Mouse (Mus musculus): ENCODE data around the gene H2-Ke6. TPM values are rescaled to one million over a fixed set of nuclear protein-coding genes. Genes with fewer than 3 reads are reported as not detected.
A peak's percentile ranks its signal among the peaks of the same experiment; 100 is the strongest.

H2-Ke6 gene
- polyA plus RNA-seq, 1 experiment from 2014 or later, result 37.6 TPM

DNA sequence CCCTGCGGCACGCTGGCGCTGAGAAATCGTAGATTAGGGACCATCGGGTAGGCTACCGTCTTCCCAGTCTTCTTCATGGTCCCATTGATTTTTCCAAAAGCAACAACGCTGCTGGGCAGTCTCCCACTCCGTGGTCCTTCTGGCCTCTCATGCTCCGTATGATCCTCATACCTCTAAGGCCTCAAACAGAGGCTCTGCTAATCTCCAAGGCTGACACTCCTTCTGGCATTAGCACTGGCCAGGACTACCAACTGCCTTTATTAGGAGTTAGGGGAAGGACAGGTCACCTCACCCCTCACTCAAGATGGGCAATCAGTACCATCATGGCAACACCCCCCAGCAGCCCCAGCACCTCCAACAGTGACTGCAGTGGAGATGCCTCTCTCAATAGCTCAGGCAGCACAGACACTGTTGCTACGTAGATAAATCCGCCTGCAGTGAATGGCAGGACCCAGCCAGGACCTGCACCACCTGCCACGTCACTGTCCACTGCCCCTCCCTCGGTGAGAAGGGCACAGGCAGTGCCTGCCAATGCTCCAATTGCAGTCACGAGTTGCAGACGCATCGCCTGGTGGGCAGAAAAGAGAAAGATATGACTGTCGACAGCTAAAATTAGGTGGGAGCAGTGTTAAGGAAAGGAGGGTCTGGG lies 765 bp upstream of the H2-Ke6 start:
- Histone ChIP-seq H3K36me3 (ENCODE audit: control insufficient read depth, insufficient read depth, low read length) (peaks cover 17% of the 10 kb centered on the region), H3K9ac (ENCODE audit: low read length) (no peak overlapping the region), H3K4me1 (replicated peaks; ENCODE audit: control insufficient read depth, insufficient read depth) (peaks cover 7% of the 10 kb centered on the region), H3K27ac (replicated peaks) (no peak overlapping the region), H3K4me3 (ENCODE audit: low read depth, low read length) (no peak overlapping the region), H3K9me3 (ENCODE audit: control insufficient read depth, low read length) (no peaks in the 10 kb centered on the region), H3K4me2 (replicated peaks; ENCODE audit: low read depth) (no peak overlapping the region; the same call in 1 of the 2 replicates), H3K27me3 (ENCODE audit: control insufficient read depth, insufficient read depth, low read length) (no peaks in the 10 kb centered on the region)
- 72% methylated on average over 17 of the region's 17 CpGs for WGBS
- DNase-seq (ENCODE audit: low spot score) (no peak), ATAC-seq (ENCODE audit: low FRiP score, low TSS enrichment) (no peak)
- no peak for TF ChIP-seq CTCF (IDR thresholded peaks at IDR 0.05; ENCODE audit: low read depth)
- TF ChIP-seq EP300 (optimal IDR thresholded peaks at IDR 0.05), result no peak

DNA sequence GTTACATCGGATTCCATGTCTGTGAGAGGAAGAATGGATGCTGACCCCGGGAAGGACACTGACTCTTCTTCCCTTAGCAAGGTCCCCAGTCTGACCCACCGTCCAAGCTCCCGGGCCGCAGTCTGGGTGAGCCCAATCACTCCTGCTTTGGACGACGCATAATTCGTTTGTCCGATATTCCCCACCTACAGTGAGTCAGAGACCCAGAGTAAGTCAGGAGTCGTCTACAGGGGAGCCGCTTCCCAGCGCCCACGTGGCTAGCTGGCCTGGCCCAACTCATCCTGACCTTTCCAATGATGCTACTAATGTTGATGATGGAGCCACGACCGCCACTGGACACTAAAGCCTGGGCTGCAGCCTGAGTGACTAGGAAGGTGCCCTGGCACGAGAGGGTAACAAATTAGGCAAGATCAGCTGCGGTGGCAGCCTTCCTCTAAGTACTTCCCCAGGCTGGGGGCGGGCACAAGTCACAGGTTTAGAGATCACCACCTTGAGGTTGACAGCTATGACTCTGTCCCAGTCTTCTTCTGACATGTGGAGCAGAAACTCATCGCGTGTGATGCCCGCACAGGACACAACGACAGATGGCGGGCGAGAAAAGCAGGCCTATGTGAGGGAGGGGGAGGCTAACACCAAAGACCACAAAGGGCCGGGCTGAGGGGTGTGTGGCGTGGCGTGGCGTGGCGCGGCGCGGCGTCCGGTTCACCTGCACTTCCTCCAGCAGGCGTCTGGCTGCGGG lies 774 bp downstream of the H2-Ke6 start:
- H3K27ac ChIP-seq (replicated peaks), result peak overlapping the region; percentile 71
- DNase-seq (ENCODE audit: low spot score) (peak; percentile 30), ATAC-seq (ENCODE audit: low FRiP score, low TSS enrichment) (no peak)
- no peaks in the 10 kb centered on the region for H3K27me3 ChIP-seq (ENCODE audit: control insufficient read depth, insufficient read depth, low read length)
- H3K9me3 ChIP-seq (ENCODE audit: control insufficient read depth, low read length), result no peaks in the 10 kb centered on the region
- peak overlapping the region; percentile 92 for H3K4me2 ChIP-seq (replicated peaks; ENCODE audit: low read depth)
- peaks cover 7% of the 10 kb centered on the region for H3K4me1 ChIP-seq (replicated peaks; ENCODE audit: control insufficient read depth, insufficient read depth)
- no peak for TF ChIP-seq EP300 (optimal IDR thresholded peaks at IDR 0.05)
- H3K36me3 ChIP-seq (ENCODE audit: control insufficient read depth, insufficient read depth, low read length), result peaks cover 19% of the 10 kb centered on the region
- H3K9ac ChIP-seq (ENCODE audit: low read length), result peak overlapping the region; percentile 64
- H3K4me3 ChIP-seq (ENCODE audit: low read depth, low read length), result peak overlapping the region; percentile 64
- 14% methylated on average over 36 of the region's 36 CpGs for WGBS

DNA sequence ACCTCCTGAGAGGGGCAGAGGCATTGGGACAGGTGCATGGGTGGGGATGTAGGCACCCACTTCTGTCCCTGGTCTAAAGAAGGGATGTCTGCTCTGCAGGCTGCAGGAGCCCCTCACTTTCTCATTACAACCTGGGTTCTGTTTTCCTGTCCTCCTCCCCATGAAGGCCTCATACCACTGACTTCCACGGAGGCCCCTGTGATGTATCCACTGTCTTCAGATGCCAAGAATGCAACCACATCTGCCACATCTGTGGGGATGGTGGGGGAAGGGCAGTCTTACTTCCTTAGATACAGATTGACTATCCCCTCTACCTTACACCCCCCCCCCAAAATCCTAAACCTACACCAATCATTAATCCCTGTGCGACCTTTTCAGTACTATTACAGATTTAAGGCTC lies 1.6 kb downstream of the H2-Ke6 start:
- WGBS, result 57% methylated on average over 2 of the region's 2 CpGs
- Histone ChIP-seq H3K27me3 (ENCODE audit: control insufficient read depth, insufficient read depth, low read length) (no peaks in the 10 kb centered on the region), H3K36me3 (ENCODE audit: control insufficient read depth, insufficient read depth, low read length) (peaks cover 19% of the 10 kb centered on the region), H3K27ac (replicated peaks) (no peak overlapping the region), H3K9ac (ENCODE audit: low read length) (no peak overlapping the region; the same call in 1 of the 2 replicates), H3K9me3 (ENCODE audit: control insufficient read depth, low read length) (no peaks in the 10 kb centered on the region), H3K4me2 (replicated peaks; ENCODE audit: low read depth) (no peak overlapping the region), H3K4me3 (ENCODE audit: low read depth, low read length) (no peak overlapping the region), H3K4me1 (replicated peaks; ENCODE audit: control insufficient read depth, insufficient read depth) (peaks cover 7% of the 10 kb centered on the region)
- TF ChIP-seq EP300 (optimal IDR thresholded peaks at IDR 0.05) (no peak), CTCF (IDR thresholded peaks at IDR 0.05; ENCODE audit: low read depth) (no peak)
- DNase-seq (ENCODE audit: low spot score) (no peak), ATAC-seq (ENCODE audit: low FRiP score, low TSS enrichment) (no peak)

DNA sequence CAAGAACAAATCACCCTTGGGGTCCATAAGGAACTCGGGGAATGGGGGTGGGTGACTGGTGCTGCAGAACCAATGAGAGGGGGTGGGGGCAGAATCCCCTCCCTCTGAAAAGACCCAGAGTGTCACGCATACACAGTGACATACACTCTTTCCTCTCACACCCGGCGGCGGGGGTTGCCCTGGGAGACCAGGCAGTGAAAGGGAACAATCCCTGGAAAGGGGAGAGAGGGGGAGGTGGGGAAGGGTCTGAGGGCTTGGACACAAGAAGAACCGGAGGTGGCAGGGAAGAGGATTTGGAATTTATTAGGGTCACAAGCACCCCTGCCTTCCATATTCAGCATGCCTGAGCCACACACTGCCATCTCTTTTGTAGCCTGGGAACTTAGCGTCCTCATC lies 2.1 kb downstream of the H2-Ke6 start:
- ATAC-seq (ENCODE audit: low FRiP score, low TSS enrichment) (no peak), DNase-seq (ENCODE audit: low spot score) (no peak)
- Histone ChIP-seq H3K4me3 (ENCODE audit: low read depth, low read length) (no peak overlapping the region), H3K4me1 (replicated peaks; ENCODE audit: control insufficient read depth, insufficient read depth) (peaks cover 7% of the 10 kb centered on the region), H3K9me3 (ENCODE audit: control insufficient read depth, low read length) (no peaks in the 10 kb centered on the region), H3K27ac (replicated peaks) (no peak overlapping the region), H3K36me3 (ENCODE audit: control insufficient read depth, insufficient read depth, low read length) (peaks cover 19% of the 10 kb centered on the region), H3K4me2 (replicated peaks; ENCODE audit: low read depth) (peak overlapping the region; percentile 72), H3K27me3 (ENCODE audit: control insufficient read depth, insufficient read depth, low read length) (no peaks in the 10 kb centered on the region), H3K9ac (ENCODE audit: low read length) (peak overlapping the region; percentile 92; the same call in 1 of the 2 replicates)
- TF ChIP-seq CTCF (IDR thresholded peaks at IDR 0.05; ENCODE audit: low read depth), result no peak
- WGBS, result 32% methylated on average over 7 of the region's 7 CpGs

DNA sequence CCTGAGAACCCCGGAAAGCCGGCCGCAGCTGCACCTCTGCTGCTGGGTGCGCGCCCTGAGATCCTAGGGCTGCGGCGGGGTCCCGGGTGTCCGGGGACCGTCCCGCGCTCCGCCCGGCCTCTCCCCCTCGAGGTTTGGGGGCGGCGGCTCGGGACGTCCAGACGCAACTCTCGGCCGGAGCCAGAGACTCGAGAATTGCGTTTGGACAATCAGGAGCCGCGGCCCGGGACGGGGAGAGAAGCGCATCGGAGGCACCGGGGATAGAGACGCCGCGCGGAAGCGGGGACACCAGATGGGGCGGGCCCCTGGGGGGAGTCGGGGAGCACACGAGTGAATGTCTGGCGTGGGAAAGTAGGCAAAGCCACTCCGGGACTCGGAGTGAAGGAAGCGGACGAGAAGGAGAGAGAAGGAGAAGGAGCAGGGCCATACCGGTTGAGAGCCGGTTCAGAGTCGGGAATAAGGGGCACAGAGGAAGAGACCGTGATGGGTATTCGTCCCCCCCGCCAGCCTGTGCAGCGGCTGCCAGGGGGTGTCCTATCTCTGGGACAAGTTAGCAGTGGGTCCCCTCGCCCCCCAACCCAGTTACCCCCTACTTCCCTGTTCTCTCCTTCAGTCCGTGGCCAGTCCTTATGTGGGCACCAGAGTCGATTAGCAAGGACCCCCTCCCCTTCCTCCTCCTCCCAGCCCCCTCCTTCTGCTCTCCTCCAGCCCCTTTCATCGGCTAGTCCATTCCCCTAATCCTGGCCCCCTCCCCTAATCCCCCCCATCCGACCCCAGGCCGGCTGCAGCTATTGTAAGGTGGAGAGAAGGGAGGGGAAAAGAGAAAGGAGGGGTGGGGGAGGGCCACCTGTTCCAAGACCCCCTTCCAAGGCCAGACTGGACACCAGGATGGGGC lies 2.8 kb downstream of the H2-Ke6 start:
- peak overlapping the region; percentile 72 for H3K4me2 ChIP-seq (replicated peaks; ENCODE audit: low read depth)
- H3K4me3 ChIP-seq (ENCODE audit: low read depth, low read length), result peak overlapping the region; percentile 85
- H3K4me1 ChIP-seq (replicated peaks; ENCODE audit: control insufficient read depth, insufficient read depth), result peaks cover 4% of the 10 kb centered on the region
- H3K9me3 ChIP-seq (ENCODE audit: control insufficient read depth, low read length), result no peaks in the 10 kb centered on the region
- 1% methylated on average over 56 of the region's 57 CpGs for WGBS
- peaks cover 19% of the 10 kb centered on the region for H3K36me3 ChIP-seq (ENCODE audit: control insufficient read depth, insufficient read depth, low read length)
- no peak for TF ChIP-seq EP300 (optimal IDR thresholded peaks at IDR 0.05)
- TF ChIP-seq CTCF (IDR thresholded peaks at IDR 0.05; ENCODE audit: low read depth), result no peak
- peak overlapping the region; percentile 93 for H3K27ac ChIP-seq (replicated peaks)
- DNase-seq (ENCODE audit: low spot score), result no peak
- ATAC-seq (ENCODE audit: low FRiP score, low TSS enrichment), result no peak
- H3K27me3 ChIP-seq (ENCODE audit: control insufficient read depth, insufficient read depth, low read length), result no peaks in the 10 kb centered on the region
- peak overlapping the region; percentile 92 for H3K9ac ChIP-seq (ENCODE audit: low read length)
